Mouse (Mus musculus) heart, postnatal 10 days (tissue): Measurements from ENCODE around the gene Ptprt. TPM values are rescaled to one million over a fixed set of nuclear protein-coding genes. Genes with fewer than 3 reads are reported as not detected.

Experiments
- DNase-seq, 2 experiments: peaks; one replicate each; pipeline ENCODE4 v3.0.0; 2021
- intact Hi-C: fragments of 180-260 bp; cut with DNase I; formaldehyde crosslinking; loops from one replicate; pipeline ENCODE4 v1.15.1; 2025
- total RNA-seq, 2 experiments: library from RNA; stranded (reverse); gene quantifications; 2 replicates each; pipeline ENCODE4 v1.2.3; 2021

Ptprt gene
- total RNA-seq, 2 experiments from 2014 or later: 0.25 to 0.67 TPM

DNA sequence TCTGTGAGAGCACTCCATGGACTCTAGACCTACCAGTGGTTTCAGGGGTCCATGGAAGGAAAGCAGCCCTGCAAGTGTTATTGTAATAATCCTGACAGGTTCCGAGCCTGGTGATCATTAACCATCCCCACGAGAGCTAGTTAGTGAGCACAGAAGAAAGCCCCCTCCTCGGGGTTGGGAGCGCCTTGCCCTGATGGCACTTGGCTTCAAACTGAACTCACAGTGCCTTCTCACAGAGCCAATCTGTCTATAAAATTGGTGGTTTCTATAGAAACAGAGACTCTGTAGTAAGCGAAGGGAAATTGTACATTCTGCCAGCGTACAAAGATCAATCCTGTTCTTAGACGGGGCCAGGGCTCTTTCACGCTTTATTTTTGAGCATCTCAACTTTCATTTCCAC lies 234.8 kb downstream of the Ptprt start:
- intact Hi-C loops: no loop called here
- DNase-seq: no peak

DNA sequence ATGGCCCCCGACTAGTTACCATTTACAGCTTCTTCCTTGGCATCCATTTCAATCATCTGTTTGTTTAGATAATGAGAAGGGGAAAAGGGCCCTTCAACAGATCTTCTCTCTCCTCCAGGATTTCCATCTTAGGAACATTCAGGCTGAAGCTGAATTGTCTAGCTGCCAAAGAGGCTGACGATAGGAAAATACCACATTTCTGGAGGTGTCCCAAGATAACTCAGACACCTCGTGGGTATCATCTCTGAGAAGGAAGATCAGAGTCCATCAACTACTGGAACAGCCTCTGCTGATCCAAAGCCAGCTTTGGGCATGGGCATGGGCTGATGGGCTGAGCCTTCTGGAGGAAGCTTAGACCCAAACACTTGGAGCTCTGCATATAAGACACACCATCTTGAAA lies 242.8 kb downstream of the Ptprt start:
- DNase-seq: peak in 1 of 2 experiments; percentile 1
- intact Hi-C loops: no loop called here

DNA sequence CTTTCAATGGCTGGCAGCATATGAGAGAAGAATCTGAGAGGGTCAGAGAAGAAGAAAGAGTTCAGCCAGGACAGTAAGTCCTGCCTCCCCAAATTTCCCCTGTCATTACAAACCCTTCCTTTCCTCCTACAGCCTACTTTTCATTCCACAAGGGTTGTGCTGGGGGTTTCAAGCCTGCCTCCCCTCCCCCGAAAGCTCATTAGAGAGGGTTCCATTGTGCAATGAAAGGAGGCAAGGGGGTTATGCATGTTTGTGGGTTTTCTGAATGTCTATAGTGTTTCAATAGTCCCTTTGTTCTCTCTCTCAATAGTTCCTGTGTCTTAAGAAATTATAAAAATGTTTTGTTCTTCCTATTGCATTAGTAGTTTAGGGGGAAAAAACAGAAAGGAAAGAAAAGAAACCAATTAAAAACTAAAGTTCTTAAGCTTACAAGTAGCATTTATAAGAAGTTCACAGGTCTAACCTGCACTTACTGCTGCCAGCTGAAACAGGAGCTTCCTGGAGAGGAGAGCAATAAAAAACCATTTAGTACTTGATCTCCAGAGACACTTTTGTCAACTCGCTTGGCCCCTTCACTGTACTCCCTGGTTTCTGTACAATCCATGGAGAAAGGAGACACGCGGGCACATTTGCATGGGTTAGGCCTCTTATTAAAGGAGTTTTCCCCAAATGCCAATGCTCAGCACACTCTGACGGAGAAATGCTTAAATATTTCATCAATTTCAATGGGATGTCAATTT lies 247.7 kb downstream of the Ptprt start:
- intact Hi-C loops: no loop called here
- DNase-seq: no peak

DNA sequence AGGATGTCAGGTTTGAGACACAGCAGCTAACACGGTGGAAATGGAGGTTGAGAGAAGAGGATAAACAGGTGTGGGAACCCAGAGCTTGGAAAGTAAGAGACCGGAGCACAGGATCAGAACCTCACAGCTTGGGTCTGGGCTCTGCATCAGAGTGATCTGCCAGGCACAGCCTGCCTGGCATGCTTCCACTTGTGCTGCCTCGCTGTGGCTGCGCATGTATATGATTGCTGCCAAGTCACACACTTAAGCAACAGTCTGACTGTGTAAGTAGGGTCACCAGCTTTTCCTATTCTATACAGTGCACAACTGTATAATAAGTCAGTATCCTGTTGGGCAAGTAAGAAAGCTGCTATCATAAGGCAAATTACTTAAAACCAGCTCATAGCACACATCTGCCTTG lies 249.9 kb downstream of the Ptprt start:
- intact Hi-C loops: no loop called here
- peak in 1 of 2 experiments; percentile 2 for DNase-seq

DNA sequence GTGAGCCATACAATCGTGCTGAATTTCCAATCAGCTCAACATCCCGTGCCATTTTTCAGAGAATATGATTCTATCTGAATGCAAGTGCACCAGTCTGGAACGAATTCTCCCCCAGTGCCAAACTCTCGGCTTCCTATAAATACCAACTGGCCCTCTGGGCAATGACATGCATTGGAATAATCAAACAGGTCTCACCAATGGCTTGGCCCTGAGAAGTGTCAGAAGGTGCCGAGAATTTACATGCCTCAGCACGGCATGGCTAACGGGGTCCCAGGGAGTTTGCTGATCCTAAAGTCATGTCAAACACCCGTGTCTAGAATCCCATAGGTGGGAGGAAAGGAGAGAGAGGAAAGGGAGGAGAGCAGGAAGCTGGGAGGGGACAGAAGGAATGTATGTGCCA lies 251.7 kb downstream of the Ptprt start:
- DNase-seq: no peak
- intact Hi-C loops: no loop called here

DNA sequence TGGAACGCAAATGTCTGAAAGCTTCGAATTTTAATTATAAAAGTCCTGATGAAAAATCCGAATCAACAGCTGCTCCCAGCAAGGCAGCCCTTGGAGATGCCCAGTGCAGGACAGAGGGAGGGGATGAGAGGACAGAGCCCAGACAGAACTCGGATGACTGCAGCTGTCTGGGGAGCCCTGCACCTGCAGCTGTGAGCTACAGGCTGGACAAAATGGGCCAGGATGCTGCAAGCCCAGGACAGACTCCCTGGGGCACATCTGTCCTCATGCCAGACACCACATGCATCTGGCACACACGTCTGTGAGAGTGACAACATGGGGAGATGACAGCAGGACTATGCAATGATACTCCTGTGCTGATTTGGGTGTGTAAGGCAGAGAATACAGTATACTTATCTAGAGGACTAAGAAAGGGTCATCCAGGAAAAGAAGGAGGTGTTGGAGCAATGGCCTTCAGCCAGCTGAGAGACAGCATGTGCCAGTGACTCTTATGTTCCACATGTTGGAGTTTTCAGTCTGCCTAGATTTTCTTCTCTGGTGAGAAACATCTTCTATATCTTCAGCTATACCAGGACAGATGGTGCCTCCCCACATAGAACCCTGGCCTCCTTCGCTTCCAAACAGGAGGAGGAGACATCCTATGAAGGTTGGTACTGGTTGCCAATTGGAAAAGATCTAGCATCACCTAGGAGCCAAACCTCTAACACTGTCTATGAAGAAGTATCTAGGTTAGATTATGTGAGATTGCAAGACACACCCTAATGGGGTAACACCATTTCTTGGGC lies 259.4 kb downstream of the Ptprt start:
- intact Hi-C loops: no loop called here
- DNase-seq: peak in 1 of 2 experiments; percentile 3

DNA sequence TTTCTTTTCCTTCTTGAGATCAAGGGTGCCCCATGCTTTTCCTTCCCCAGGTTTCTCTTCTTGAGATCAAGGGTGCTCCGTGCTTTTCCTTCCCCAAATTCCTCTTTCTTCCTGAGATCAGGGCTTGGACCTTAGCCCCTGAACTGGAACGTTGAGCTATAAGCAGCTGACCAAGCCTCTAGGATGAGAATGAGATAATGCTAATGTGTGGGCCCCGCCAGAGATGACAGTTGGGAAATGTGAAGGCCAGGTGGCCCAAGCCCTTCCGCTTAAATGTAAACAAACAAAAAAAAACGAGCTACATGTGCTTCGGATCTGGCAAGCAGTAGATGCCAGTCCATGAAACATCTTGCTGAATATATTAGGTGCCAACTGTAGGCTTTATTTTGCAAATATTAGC lies 266.3 kb downstream of the Ptprt start:
- intact Hi-C loops: no loop called here
- no peak for DNase-seq

DNA sequence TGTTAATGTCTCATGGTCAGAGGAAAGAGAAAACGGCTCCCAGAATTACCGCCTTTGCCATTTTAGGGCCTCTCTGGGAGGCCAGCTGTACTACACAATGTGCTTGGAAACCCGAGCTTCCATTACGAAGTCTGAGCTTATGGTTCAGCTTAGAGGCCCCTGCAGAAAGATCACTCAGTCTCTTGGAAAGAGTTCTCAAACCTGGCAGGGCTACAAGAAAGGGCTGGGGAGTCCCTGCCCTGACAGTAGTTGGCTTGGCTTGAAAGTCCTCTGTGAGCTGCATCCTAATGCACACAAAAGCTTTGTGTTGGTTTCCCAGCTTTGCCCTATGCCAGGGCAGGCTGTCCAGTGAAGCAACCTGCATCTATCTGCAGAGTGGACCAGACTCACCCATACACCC lies 269.1 kb downstream of the Ptprt start:
- intact Hi-C loops: no loop called here
- no peak for DNase-seq

DNA sequence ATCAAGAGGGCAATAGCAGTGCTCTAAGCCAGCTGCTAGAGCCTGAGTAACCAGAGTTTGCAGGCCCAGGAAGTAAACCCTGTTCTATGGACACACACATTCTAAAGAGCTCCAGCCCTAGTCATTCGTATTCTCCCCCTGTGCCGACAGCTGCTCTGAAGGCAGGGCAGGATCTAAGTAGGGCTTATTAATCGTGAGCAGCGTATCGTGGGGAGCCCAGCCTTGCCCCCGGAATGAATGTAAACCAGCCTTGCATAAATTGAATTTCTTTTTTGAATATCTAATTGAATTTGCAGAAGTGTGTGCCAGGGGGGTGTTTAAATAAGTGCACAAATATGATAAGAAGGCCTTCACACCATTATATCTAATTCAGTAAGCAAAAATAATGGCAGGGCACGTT lies 283.6 kb downstream of the Ptprt start:
- no peak for DNase-seq
- intact Hi-C loops: no loop called here

DNA sequence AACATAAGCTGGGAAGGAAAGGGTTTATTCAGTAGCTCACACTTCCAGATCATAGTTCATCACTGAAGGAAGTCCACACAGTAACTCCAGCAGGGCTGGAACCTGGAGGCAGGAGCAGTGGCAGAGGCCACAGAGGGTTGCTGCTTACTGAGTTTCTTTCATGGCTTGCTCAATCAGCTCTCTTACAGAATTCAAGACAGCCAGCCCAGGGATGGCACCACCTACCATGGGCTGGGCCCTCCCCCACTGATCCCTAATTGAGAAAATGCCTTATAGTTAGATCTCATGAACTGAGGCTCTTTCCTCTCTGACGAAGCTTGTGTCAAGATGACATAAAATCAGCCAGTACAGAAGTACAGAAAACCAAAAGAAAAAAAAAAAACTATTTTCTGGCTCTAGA lies 311.9 kb downstream of the Ptprt start:
- intact Hi-C loops: no loop called here
- DNase-seq: no peak

DNA sequence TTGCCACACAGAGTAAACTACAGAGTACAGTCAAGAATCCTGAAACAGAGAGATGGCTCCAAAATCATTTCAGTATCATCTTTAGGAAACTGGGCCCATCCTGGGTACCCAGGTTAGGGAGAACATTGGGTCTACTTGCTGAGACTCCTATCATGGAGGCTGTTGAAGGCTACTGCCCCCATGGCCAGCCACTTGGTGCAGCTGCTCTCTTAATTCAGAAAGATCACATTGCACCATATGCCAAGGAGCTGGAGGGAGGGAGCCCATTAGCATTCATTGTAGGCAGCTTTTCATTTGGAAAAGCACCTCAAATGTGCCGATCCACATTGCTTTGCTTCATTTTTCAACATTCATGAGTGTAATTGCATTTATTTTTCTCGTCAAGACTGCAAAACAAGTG lies 319.1 kb downstream of the Ptprt start:
- intact Hi-C loops: no loop called here
- no peak for DNase-seq

DNA sequence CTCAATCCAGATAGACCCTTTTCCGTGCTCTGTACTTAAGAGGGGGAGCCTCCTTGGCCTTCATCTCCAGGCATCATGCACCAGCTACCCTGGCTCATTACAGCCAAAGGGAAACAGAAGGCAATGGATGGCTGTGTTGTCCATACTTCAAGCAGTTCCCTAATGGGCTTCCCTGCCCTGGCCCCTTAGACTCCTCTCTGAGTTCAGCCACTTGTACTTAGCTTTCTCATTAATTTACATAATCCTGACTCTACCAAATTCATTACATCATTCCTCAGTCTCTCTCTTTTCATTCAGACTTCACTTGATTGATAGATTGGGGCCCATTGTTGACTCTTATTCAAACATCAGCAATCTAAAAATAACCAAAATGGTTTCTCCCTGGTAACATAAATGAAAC lies 320.7 kb downstream of the Ptprt start:
- no peak for DNase-seq
- intact Hi-C loops: no loop called here

DNA sequence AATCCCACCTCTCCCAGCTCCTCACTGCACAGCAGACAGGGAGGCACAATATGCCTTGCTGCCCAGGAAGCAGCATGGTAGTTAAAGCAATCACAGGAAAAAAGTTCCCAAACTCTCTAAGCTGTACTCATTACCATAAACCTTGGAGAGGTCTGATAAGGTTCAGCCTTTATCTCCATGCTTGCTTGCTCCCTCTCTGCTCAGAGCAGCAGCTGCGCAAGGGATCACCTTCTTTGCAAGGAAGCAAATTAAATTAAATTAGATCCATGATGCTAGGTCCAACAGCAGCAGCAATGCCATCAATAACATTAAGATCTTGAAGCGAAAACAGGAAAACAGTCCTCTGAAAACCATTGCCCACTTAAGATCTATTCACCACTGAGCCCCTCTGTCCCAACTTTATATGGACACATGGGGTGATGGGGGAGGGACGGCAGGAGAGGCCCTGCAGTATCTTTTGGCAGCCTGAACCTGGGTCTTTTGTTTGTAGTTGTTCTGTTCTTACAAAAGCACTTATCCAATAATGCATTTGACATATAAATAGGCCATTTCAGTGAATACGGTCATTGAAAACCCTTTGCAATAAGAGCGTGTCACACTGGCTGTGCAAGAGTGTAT lies 328.8 kb downstream of the Ptprt start:
- no peak for DNase-seq
- intact Hi-C loops: no loop called here

DNA sequence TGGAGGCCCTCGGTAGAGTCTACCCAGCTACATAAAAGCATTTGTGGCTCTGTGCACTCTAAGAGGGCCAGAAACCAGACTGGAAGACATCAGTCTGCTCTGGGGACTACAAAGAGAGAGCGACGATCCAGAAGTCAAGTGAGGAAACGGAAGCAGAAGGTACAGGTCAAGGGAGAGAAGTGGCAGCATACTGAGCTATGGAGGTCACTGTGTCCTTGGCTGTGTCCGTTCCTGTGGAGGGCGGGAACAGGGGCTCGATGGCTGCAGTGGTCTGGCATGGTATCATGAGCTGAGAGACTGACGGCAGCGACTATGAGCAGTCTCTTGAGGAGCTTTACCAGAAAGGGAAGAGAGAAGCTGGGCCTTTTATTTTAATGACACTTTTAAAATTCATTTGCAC lies 331.5 kb downstream of the Ptprt start:
- DNase-seq: no peak
- intact Hi-C loops: no loop called here

DNA sequence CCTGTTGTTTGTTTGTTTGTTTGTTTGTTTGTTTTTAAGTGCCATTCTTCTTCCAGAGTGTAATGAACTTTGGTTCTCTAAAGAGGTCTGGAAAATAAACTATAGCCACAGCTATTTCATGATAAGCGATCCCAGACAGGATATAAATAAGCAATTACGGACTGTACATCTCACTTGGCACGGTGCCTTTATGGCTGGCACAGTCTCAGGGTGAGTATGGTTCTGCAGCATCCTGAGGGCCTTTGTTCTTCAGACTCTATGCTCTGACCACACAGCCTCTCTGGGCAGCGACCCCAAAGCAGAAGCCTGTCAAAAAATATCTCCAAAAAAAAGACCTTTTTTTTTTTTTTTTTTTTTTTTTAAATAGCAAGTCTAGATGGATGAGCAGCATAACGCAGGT lies 338.5 kb downstream of the Ptprt start:
- intact Hi-C loops: no loop called here
- DNase-seq: no peak

DNA sequence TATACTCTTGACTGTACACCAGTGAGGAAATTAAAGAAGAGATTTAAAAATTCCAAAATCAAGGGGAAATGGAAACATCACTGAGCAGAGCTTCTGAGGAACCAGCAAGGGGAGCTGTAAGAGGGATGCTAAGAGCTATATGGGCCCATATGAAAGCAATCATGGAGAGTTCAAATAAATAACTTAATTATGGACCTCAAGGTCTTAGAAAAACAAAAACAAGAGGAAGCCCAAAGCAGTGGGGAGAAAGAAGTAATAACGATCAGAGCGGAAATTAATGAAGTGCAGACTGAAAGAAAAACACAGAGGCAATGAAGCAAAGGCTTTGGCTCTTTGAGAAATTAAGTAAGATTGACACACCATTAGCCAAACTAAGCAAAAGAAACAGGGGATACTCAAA lies 353.0 kb downstream of the Ptprt start:
- no peak for DNase-seq

DNA sequence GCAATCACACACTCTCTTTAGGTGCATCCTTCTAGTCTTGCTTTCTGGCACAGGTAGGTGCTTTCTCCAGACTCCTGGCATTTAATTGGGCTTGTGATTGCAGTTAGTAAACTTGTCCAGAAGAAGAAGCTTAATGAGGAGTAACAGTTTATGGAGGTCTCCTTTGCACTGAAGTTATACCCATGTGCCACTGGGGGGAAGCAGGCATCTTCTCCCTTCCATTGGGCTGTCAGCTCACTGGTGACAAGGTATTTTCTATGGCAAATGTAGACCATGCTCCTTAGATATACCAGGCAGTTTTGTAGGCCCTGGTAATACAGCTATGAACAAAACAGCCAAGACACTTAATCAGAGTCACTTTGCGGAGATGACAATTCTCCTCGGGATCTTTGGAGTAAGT lies 366.9 kb downstream of the Ptprt start:
- intact Hi-C loops: loop anchor here (2.0 kb wide), 1 partner anchor 365 kb away; no protein-coding TSS in a partner anchor
- DNase-seq: peak in 1 of 2 experiments; percentile 7

More for the DNA sequence above, 353.0 kb downstream of the Ptprt start:
- intact Hi-C loops: no loop called here

DNA sequence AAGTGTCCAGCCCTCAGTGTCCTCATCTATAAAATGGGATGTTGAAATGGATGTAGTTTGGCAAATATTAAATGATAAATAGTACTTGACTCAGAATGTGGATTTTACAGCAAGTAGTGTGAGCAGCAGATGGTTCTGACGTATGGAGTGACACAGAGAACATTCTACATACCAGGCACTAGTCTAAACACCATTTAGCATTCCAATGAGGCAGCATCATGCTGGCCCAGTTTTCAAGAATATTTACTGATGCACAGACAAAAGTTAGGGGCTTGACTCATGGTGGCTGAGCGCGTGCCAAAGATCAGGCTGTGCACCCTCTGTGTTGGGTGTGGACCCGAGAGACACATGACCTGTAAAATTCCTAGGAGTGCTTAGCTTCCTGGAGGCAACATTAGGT lies 378.3 kb downstream of the Ptprt start:
- DNase-seq: no peak
- intact Hi-C loops: no loop called here

DNA sequence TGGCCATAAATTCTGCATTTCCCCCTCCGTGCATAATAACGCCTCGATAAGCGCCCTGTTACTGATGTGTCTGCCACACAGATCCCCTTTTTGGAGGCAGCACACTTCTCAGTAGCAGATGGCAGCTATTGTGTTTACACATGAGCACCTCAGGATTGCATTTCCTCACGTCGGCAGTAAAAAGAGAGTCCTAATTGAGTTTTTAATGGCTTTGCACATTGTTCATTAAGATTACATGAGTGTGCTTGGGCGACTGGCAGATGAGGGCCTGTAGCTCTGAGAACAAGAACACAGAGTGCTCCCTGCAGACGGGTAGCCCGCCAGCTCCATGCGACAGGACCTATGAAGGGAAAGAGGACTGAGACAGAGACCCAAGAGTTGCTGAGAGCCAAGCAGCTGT lies 378.8 kb downstream of the Ptprt start:
- DNase-seq: no peak
- intact Hi-C loops: no loop called here

DNA sequence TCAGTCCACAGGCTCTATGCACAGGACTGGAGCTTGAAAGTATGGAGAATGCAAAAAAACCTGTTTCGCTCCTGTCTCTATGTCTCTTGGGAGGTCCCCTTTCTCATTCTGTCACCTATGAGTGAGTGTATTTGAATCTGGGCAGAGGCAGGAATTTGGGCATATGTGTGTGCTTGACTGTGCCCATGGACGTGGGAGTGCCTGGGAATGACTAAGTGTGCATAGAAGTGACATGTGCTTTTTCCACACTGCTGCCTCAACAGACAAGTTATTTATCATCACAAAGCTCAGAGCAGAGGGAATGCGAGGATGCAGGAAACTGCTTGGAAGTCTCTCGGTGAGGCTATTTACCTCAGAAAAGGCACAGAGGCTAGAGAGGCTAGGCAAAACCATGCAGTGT lies 387.1 kb downstream of the Ptprt start:
- no peak for DNase-seq
- intact Hi-C loops: no loop called here

DNA sequence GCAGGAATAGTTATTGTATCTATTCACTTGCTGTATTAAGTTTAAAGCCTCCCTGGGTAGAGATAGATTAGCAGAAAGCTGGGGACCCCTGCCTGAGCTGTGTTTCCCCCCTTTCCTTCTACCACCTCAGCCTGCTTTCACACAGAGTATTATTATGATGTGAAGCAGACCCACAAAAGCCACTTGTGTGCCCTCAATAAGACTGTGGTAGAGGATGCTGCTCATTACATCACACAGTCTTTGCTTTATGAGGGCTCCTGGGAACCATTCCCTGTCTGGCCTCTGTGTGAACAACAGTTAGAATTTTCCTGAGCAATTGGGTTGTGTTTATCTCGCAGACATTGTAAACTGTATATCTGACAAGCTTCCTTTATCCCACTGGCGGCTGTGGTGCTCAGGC lies 409.7 kb downstream of the Ptprt start:
- intact Hi-C loops: no loop called here
- DNase-seq: no peak

DNA sequence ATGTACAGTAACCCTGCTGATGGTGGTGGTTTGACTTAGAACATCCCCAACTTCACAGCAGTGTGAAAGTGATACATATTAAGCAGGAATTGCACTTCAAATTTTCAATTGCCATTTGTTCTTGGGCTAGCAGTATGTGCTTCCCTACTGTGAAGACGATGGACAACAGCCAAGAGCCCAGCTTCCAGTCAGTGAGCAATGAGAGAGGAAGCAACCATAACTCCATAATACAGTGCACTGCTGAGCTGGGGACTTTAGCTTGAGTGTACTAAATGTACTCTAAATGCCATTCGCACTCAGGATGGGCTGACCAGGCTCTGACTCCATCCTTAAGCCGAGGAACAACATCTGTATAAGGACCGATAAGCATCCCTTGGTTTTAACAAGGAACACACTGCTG lies 412.7 kb downstream of the Ptprt start:
- no peak for DNase-seq
- intact Hi-C loops: no loop called here
